Mouse (Mus musculus) T-helper 2 cell (primary cell): ENCODE data around the gene Enox1.

Experiments
- in situ Hi-C: fragments of 300-600 bp; cut with MboI, MseI; formaldehyde crosslinking; loops from one replicate; pipeline ENCODE4 v1.15.1; 2025; ENCODE audit warnings: high pct_unique_total_duplicates

Gene Enox1

GRCm38 (mm10) chr14:77561808-77562583, 405.4 kb downstream of the Enox1 start:
- in situ Hi-C loops, result no loop called here

- in situ Hi-C loops, result no loop called here
Measured at GRCm38 (mm10) chr14:77563922-77564321, 407.4 kb downstream of the Enox1 start.

GRCm38 (mm10) chr14:77567120-77567519, 410.6 kb downstream of the Enox1 start:
- in situ Hi-C loops, result no loop called here

GRCm38 (mm10) chr14:77574436-77574835, 417.9 kb downstream of the Enox1 start:
- in situ Hi-C loops, result loop anchor here (10.0 kb wide), 1 partner anchor 1300 kb away; no protein-coding TSS in a partner anchor

- in situ Hi-C loops, result loop anchor here (10.0 kb wide), 1 partner anchor 1298 kb away; no protein-coding TSS in a partner anchor
Measured at GRCm38 (mm10) chr14:77576411-77576810, 419.8 kb downstream of the Enox1 start.

GRCm38 (mm10) chr14:77577481-77578251, 421.1 kb downstream of the Enox1 start:
- in situ Hi-C loops, result loop anchor here (10.0 kb wide), 1 partner anchor 1297 kb away; no protein-coding TSS in a partner anchor

GRCm38 (mm10) chr14:77578355-77578754, 421.8 kb downstream of the Enox1 start:
- in situ Hi-C loops, result loop anchor here (10.0 kb wide), 1 partner anchor 1296 kb away; no protein-coding TSS in a partner anchor

- in situ Hi-C loops, result no loop called here
Measured at GRCm38 (mm10) chr14:77580106-77580936, 423.8 kb downstream of the Enox1 start.

- in situ Hi-C loops, result no loop called here
Measured at GRCm38 (mm10) chr14:77580937-77581270, 424.3 kb downstream of the Enox1 start.

GRCm38 (mm10) chr14:77581616-77582015, 425.1 kb downstream of the Enox1 start:
- in situ Hi-C loops, result no loop called here

- in situ Hi-C loops, result no loop called here
Measured at GRCm38 (mm10) chr14:77584426-77584825, 427.9 kb downstream of the Enox1 start.

- in situ Hi-C loops, result no loop called here
Measured at GRCm38 (mm10) chr14:77585031-77585800, 428.7 kb downstream of the Enox1 start.

GRCm38 (mm10) chr14:77586033-77586432, 429.5 kb downstream of the Enox1 start:
- in situ Hi-C loops, result no loop called here

GRCm38 (mm10) chr14:77587182-77587581, 430.6 kb downstream of the Enox1 start:
- in situ Hi-C loops, result no loop called here

GRCm38 (mm10) chr14:77593136-77593838, 436.7 kb downstream of the Enox1 start:
- in situ Hi-C loops, result no loop called here

- in situ Hi-C loops, result no loop called here
Measured at GRCm38 (mm10) chr14:77596216-77597175, 439.9 kb downstream of the Enox1 start.

GRCm38 (mm10) chr14:77599016-77599704, 442.6 kb downstream of the Enox1 start:
- in situ Hi-C loops, result no loop called here

- in situ Hi-C loops, result no loop called here
Measured at GRCm38 (mm10) chr14:77600773-77601172, 444.2 kb downstream of the Enox1 start.

- in situ Hi-C loops, result no loop called here
Measured at GRCm38 (mm10) chr14:77601446-77601845, 444.9 kb downstream of the Enox1 start.
